11 mouse cellular contexts compared by ENCODE assay signal in genomic region chr17:91216429-91216828, GRCm38 (mm10).
DNase-seq lines count a peak whose midpoint lies in the region; ATAC-seq lines count a peak whose summit lies in the region.
"Had no signal": no experiment of that assay in that cellular context is flagged by ENCODE, and none has a peak within 500 bp of the region (broad histone marks: within the 10 kb centered on the region; RNA-seq: fewer than 3 reads in every experiment).

No protein-coding gene starts in this region.

- no peaks in the 10 kb centered on the region for H3K9me3 ChIP-seq in kidney, embryonic 14.5 days (ENCODE audit: control insufficient read depth, low read length)
- H3K9me3 ChIP-seq in neural tube, embryonic 15.5 days (replicated peaks), result no peaks in the 10 kb centered on the region
- H3K9me3 ChIP-seq in embryonic facial prominence, embryonic 14.5 days (ENCODE audit: control insufficient read depth, low read length), result no peaks in the 10 kb centered on the region
- H3K9me3 ChIP-seq: intestine, embryonic 15.5 days; limb, embryonic 13.5 days; midbrain, embryonic 13.5 days had no signal

- H3K27me3 ChIP-seq in kidney, embryonic 14.5 days (ENCODE audit: control insufficient read depth, insufficient read depth, low read length), result no peaks in the 10 kb centered on the region
- H3K27me3 ChIP-seq in neural tube, embryonic 15.5 days (replicated peaks), result no peaks in the 10 kb centered on the region
- H3K27me3 ChIP-seq in embryonic facial prominence, embryonic 14.5 days (replicated peaks; ENCODE audit: control insufficient read depth, insufficient read depth, low read length), result no peaks in the 10 kb centered on the region
- H3K27me3 ChIP-seq: intestine, embryonic 15.5 days; limb, embryonic 13.5 days; midbrain, embryonic 13.5 days had no signal

- H3K27ac ChIP-seq in kidney, embryonic 14.5 days (ENCODE audit: low read depth, low read length), result no peak overlapping the region
- no peak overlapping the region for H3K27ac ChIP-seq in neural tube, embryonic 15.5 days (replicated peaks)
- H3K27ac ChIP-seq in embryonic facial prominence, embryonic 14.5 days (replicated peaks; ENCODE audit: low read depth, low read length), result no peak overlapping the region
- H3K27ac ChIP-seq: intestine, embryonic 15.5 days; limb, embryonic 13.5 days; midbrain, embryonic 13.5 days had no signal

- no peak overlapping the region for H3K9ac ChIP-seq in kidney, embryonic 14.5 days (ENCODE audit: low read depth, low read length)
- no peak overlapping the region for H3K9ac ChIP-seq in neural tube, embryonic 15.5 days (replicated peaks)
- no peak overlapping the region for H3K9ac ChIP-seq in embryonic facial prominence, embryonic 14.5 days (ENCODE audit: low read depth, low read length)
- H3K9ac ChIP-seq: intestine, embryonic 15.5 days; limb, embryonic 13.5 days; midbrain, embryonic 13.5 days had no signal

- peak; percentile 73 for ATAC-seq in kidney, embryonic 14.5 days (ENCODE audit: low FRiP score, low TSS enrichment)
- no peak for ATAC-seq in neural tube, embryonic 15.5 days (ENCODE audit: low FRiP score)
- ATAC-seq in embryonic facial prominence, embryonic 14.5 days (ENCODE audit: low read depth), result no peak
- ATAC-seq in inflammation-experienced regulatory T-cells, adult 6 months, result no peak
- no peak for ATAC-seq in frontal cortex, adult (ENCODE audit: low TSS enrichment)
- ATAC-seq: intestine, embryonic 15.5 days; midbrain, embryonic 13.5 days had no signal

- no peak overlapping the region for H3K4me3 ChIP-seq in kidney, embryonic 14.5 days (ENCODE audit: low read length)
- no peak overlapping the region for H3K4me3 ChIP-seq in neural tube, embryonic 15.5 days (replicated peaks)
- H3K4me3 ChIP-seq in embryonic facial prominence, embryonic 14.5 days (ENCODE audit: low read depth, low read length), result no peak overlapping the region
- H3K4me3 ChIP-seq: intestine, embryonic 15.5 days; limb, embryonic 13.5 days; midbrain, embryonic 13.5 days had no signal

- no peaks in the 10 kb centered on the region for H3K4me1 ChIP-seq in kidney, embryonic 14.5 days (ENCODE audit: control insufficient read depth, insufficient read depth, low read length)
- no peaks in the 10 kb centered on the region for H3K4me1 ChIP-seq in neural tube, embryonic 15.5 days
- H3K4me1 ChIP-seq in embryonic facial prominence, embryonic 14.5 days (ENCODE audit: control insufficient read depth, insufficient read depth, low read length), result no peaks in the 10 kb centered on the region
- H3K4me1 ChIP-seq: intestine, embryonic 15.5 days; limb, embryonic 13.5 days; midbrain, embryonic 13.5 days had no signal

- H3K36me3 ChIP-seq in kidney, embryonic 14.5 days (ENCODE audit: control insufficient read depth, insufficient read depth, low read length), result no peaks in the 10 kb centered on the region
- no peaks in the 10 kb centered on the region for H3K36me3 ChIP-seq in neural tube, embryonic 15.5 days
- H3K36me3 ChIP-seq in embryonic facial prominence, embryonic 14.5 days (ENCODE audit: control insufficient read depth, insufficient read depth, low read length), result no peaks in the 10 kb centered on the region
- H3K36me3 ChIP-seq: intestine, embryonic 15.5 days; limb, embryonic 13.5 days; midbrain, embryonic 13.5 days had no signal

- H3K4me2 ChIP-seq in kidney, embryonic 14.5 days (replicated peaks; ENCODE audit: low read depth, low read length), result no peak overlapping the region
- H3K4me2 ChIP-seq in neural tube, embryonic 15.5 days, result no peak overlapping the region
- no peak overlapping the region for H3K4me2 ChIP-seq in embryonic facial prominence, embryonic 14.5 days (ENCODE audit: low read depth, low read length)
- H3K4me2 ChIP-seq: intestine, embryonic 15.5 days; limb, embryonic 13.5 days; midbrain, embryonic 13.5 days had no signal

- DNase-seq in kidney, adult 9 months, result no peak
- peak; percentile 17 for DNase-seq in neural tube, embryonic 10.5 days (ENCODE audit: extremely low spot score, low spot score)
- peak; percentile 16 for DNase-seq in WW6 (ENCODE audit: low read depth, low spot score)
- DNase-seq in embryonic facial prominence, embryonic 14.5 days (ENCODE audit: low spot score), result peak; percentile 15
